Mouse (Mus musculus): ENCODE results near the gene Cdc14b. TPM values are rescaled to one million over a fixed set of nuclear protein-coding genes. Genes with fewer than 3 reads are reported as not detected.

Gene Cdc14b
- polyA plus RNA-seq (2014; fragmentation: Illumina TruSeq; extraction: RNeasy Lipid Tissue Mini Kit (QIAGEN cat#74804); ENCODE audit: low read depth, low replicate concordance), result 49.9 TPM

GRCm38 (mm10) chr13:64274879-64275753, at the start of gene Cdc14b:
TSS of gene Cdc14b (minus strand) at chr13:64275290.

GRCm38 (mm10) chr13:64312024-64312915, 37.2 kb upstream of the Cdc14b start, which contains the start of gene Aaed1:
TSS of gene Aaed1 (minus strand) at chr13:64312710.

GRCm38 (mm10) chr13:64161548-64161915, 113.6 kb downstream of the Cdc14b start, which contains the start of gene Habp4:
TSS of gene Habp4 (plus strand) at chr13:64161824.

GRCm38 (mm10) chr13:64153083-64153682, 121.9 kb downstream of the Cdc14b start, which contains the start of gene Zfp367:
TSS of gene Zfp367 (minus strand) at chr13:64153202.

Other genes starting within 250 kb of the Cdc14b start
- gene Hsd17b3, start 186.1 kb downstream of the Cdc14b start, polyA plus RNA-seq (2014; fragmentation: Illumina TruSeq; extraction: RNeasy Lipid Tissue Mini Kit (QIAGEN cat#74804); ENCODE audit: low read depth, low replicate concordance), result not detected
- 13.5 TPM for gene Slc35d2, start 145.9 kb downstream of the Cdc14b start, polyA plus RNA-seq (2014; fragmentation: Illumina TruSeq; extraction: RNeasy Lipid Tissue Mini Kit (QIAGEN cat#74804); ENCODE audit: low read depth, low replicate concordance)
- gene Zfp367, start 122.1 kb downstream of the Cdc14b start, polyA plus RNA-seq (2014; fragmentation: Illumina TruSeq; extraction: RNeasy Lipid Tissue Mini Kit (QIAGEN cat#74804); ENCODE audit: low read depth, low replicate concordance), result 43.4 TPM
- gene Habp4, start 113.5 kb downstream of the Cdc14b start, polyA plus RNA-seq (2014; fragmentation: Illumina TruSeq; extraction: RNeasy Lipid Tissue Mini Kit (QIAGEN cat#74804); ENCODE audit: low read depth, low replicate concordance), result 9.6 TPM
- gene Aaed1, start 37.4 kb upstream of the Cdc14b start, polyA plus RNA-seq (2014; fragmentation: Illumina TruSeq; extraction: RNeasy Lipid Tissue Mini Kit (QIAGEN cat#74804); ENCODE audit: low read depth, low replicate concordance), result 103 TPM
- gene Ctsl, start 95.6 kb upstream of the Cdc14b start, polyA plus RNA-seq (2014; fragmentation: Illumina TruSeq; extraction: RNeasy Lipid Tissue Mini Kit (QIAGEN cat#74804); ENCODE audit: low read depth, low replicate concordance), result 133 TPM
- gene Cdk20, start 157.0 kb upstream of the Cdc14b start, polyA plus RNA-seq (2014; fragmentation: Illumina TruSeq; extraction: RNeasy Lipid Tissue Mini Kit (QIAGEN cat#74804); ENCODE audit: low read depth, low replicate concordance), result 1.3 TPM
- gene Fam240b, start 222.5 kb upstream of the Cdc14b start, polyA plus RNA-seq (2014; fragmentation: Illumina TruSeq; extraction: RNeasy Lipid Tissue Mini Kit (QIAGEN cat#74804); ENCODE audit: low read depth, low replicate concordance), result not detected